Mouse (Mus musculus) megakaryocyte, adult 5-6 weeks (primary cell): ENCODE data around the gene Dpep1. TPM values are rescaled to one million over a fixed set of nuclear protein-coding genes. Genes with fewer than 3 reads are reported as not detected.

Experiments used
- ATAC-seq: 2 replicates; pipeline ENCODE4 v1.8.0; 2016; ENCODE audit warnings: mild to moderate bottlenecking, inconsistent platforms; ENCODE audit not compliant: poor library complexity, severe bottlenecking
- total RNA-seq, 2 experiments: library from RNA; stranded (forward) in 1 of 2; stranded (reverse) in 1 of 2; fragments of 153-499, 151-499 nt in 1 of 2; fragments of 221-1000, 200-1000 nt in 1 of 2; gene quantifications; 2 replicates each; pipeline versions ENCODE4 v1.2.3 to v1.2.4; 2015 to 2017

Gene Dpep1
- total RNA-seq, 2 experiments from 2014 or later, result 0.33 to 0.36 TPM

DNA sequence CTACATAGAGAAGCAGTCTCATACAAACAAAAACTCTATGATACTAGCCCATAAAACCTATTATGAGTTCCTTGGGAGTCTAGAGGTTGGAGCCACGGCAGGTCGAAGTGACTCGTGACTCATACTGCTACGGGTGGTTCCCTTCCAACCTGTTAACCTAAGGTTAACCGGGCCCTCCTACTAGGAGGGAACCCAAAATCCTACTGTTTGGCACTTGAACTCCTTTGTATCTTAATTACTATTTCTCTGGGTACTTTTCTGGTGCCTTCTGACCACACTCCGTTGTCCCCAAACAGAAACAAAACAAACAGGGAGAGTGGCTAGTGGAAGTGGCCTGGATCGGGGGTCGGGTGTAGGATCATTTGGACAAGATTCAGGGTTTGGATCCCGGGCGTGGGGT, 25.8 kb downstream of the Dpep1 start:
- no peak for ATAC-seq

DNA sequence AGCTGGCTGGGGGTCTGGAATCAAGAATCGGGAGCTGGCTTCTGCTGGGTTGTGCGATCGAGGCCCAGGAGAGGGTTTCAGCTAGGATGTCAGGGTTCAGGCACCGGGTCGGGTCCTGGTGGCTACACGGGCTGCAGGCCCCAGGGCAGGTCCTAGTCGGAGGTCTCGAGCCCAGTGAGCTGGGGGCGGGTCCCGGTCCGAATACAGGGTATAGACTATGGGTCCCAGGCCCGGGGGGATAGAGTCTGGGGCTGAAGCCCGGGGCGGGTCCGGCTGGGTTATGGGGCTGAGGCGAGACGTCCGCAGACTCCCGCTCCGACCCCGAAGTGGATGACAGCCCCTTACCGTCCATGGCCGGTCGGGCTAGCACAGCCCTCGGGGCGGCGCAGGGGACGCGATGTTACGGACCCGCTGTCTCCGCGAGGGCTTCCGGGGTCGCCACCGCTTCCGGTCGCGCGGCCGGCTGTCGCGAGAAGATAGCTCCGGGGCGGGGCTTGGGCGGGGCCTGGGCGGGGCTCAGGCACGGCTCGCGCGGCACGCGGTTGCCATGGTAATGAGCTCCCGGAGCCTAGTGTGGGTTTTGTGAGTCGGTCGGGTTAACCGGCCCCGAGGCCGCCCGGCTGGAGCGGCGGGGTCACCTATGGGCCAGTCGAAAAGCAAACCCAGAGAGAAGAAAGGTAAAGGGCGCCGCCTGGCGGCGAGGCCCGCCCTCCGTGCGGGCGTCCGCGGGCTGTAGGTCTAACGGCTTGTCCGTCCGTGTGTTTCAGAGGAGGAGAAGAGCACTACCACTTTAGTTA, 26.5 kb downstream of the Dpep1 start, which contains the start of the genes Chmp1a and Spata33:
TSS of gene Chmp1a (minus strand) at position 443 of the 797 bp plus-strand sequence.
TSS of gene Spata33 (plus strand) at position 512 of the 797 bp plus-strand sequence.
- peak; percentile 93 for ATAC-seq

DNA sequence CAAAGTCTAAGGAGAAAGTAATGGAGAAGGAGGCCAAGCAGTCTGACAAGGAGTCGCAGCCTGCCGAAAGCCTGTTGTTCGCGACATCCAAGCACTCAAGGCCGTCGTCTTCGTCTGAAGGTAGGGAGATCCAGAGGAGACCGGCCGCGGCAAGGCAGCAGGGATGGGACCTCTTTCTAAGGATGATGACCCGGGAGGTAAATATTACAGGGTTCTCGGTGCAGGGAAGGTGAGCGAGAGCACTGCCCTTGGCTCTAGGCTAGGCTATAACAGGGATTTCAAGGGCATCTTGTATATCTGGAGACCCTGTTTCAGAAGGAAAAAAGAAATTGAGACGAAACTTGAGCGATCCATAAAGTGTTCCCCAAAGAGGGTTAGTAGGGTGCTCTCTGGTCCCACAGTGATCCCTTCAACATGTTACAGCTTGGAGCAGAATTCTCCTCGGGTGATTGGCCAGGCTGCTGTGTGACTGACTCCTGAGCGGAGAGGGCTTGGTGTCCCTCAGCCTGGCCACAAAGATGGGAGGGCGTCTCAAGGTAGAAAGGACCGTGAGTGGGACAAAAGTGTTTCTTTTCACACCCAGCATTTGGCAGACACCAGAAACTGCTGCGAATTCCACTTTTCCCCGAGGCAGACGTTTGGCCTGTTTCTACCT, 27.2 kb downstream of the Dpep1 start:
- ATAC-seq, result 0 out of 2 replicates have a peak, but pooled peaks have one; percentile 14

DNA sequence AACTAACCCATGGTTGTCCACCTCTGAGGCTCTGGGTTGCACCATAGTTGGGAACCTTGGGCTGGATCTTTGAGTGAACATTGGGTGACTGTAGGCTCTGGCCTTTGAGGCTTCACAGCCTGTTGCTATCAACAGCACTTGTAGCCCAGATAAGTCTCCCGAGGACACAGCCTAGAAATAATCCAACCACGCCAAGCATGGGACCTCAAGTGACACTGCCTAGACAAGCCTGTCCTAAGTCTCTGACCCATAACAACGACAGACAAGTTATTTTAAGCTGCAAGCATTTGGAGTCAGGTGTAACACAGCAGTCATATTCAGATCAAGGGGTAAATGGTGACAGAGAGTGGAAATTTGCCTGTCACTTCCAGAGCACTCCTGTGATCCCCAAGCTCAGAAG, 29.4 kb downstream of the Dpep1 start:
- no peak for ATAC-seq

DNA sequence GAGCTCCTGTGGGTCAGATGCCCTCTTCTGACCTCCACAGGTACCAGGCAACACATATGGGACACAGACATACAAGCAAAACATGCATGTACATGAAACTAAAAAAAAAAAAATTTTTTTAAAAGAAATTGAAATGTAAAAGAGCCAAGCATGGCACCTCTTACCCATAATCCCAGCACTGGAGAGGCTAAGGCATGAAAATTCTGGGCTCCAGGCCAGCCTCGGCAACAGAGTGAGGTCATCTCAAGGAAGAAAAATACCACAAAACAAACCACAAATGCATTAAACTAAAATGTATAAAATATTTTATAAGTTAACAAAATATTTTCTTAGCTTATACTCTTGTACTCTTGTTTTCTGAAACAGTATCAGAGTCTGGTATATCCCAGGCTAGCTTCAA, 34.9 kb downstream of the Dpep1 start:
- ATAC-seq, result no peak

DNA sequence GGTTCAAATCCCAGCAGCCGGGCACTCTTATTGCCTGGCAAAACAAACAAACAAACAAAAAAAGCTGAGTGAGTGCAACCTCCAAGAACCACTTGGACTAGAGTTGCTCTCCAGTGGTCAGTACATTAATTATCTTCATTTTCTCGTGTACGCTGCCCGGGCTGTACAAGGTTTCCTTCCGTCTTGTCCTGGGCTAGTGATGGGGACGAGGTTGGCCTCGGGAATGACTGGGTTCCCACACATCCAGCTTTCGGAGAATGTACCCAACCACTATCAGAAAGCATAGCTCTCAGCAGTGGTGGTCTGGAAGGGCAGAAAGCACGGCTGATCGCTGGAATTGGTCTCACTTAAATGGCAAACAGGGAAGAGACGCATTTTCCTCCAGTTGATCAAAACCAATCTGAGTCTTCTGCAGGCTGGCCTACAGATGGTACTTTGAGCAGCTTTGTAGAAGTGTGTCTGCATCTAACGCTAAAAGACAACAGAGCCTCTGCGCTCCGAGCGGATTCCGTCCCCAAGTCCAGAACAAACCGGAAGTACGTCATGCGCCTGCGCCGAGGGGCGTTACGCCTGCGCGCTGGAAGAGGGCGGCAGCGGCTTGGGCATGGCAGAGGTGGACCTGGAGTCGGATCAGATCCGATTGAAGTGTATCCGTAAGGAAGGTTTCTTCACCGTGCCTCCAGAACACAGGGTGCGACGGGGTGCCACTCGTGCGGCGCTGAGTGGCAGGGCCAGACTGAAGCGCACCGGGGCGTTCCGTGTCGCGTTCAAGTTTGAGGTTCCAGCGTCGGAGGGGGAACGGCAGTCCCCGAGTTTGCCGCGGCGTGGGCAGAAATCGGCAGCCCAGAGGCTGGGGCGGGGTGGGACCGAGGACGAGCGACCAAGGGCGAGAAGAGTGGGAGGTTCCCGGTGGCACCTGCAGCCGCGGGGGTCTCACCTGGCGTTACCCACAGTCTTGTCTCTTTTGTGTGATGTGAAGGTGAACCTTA, 38.5 kb downstream of the Dpep1 start, which contains the start of gene Cdk10:
TSS of gene Cdk10 (plus strand) at position 565 of the 989 bp plus-strand sequence.
- ATAC-seq, result peak; percentile 99

DNA sequence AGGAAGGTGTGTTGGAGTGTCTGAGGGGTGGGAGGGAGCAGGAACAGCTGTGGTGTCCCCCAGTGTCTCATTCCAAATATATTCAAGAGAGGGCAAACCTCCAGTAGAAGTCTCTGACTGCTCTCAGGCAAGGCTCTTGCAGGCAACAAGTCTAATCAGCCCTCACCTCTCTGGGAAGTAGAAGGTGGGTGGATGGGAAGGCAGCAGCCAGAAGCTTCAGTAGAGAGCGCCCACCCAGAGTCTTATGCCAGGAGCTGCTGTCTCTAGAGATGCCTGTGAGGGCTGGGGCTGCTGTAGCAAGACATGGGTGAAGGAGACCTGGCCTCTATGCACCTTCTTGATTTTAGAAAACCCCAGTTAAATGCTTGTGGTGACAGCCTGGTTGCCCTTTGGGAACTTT, 42.4 kb downstream of the Dpep1 start:
- ATAC-seq, result no peak

DNA sequence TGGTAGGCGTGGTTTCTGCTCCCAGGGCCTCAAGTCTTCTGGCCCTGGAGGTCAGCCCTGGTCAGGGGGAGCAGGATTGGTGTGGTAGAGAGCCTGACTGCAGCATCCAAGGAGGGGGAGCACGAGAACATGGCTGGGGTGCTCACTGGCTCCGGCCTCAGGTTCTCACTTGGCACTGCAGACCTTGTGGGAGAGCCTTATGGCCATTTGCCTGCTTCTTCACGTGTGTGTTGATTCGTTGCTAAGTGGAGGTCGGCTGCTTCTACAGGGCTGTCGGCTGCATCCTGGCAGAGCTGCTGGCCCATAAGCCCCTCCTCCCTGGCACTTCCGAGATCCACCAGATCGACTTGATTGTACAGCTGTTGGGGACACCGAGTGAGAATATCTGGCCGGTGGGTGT, 44.3 kb downstream of the Dpep1 start:
- ATAC-seq, result peak; percentile 14; the same call in 1 of the 2 replicates

DNA sequence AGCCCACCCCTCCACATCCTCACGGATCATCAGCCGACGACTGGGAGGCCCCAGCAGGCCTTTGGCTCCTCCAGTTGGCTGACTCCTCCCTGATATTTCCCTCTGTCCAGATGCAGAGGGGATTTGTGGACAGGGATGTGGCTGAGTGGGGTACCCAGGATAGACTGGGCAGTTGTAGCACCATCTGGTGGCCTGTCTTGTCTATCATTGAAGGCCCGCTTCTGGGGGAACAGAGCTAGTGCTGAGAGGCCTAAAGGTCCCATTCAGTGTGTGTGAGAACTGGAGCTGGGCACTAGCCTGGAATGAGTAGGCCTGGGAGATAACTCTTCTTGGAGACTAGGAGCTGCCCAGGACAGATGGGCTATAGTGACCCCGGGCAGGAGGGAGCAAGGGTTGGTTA, 45.7 kb downstream of the Dpep1 start:
- ATAC-seq, result no peak

DNA sequence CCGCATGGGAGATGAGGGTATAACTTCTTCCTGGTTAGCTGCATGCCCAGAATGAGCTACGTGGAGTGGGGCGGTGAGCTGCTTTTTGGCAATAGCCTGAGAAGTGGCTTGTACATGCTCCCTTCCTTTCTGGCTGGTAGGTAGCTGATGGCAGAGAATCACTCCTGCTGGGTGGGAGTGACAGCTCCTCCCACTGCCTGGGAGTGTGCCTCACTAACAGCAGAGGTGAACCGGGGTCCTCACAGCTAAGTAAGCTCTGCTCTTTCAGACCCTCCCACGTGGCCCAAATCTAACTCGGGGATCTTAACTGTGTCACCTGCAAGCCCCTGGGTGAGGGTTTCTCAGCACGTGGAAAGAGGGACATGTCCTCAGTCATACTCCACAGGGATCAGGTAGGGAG, 46.5 kb downstream of the Dpep1 start:
- ATAC-seq, result no peak

DNA sequence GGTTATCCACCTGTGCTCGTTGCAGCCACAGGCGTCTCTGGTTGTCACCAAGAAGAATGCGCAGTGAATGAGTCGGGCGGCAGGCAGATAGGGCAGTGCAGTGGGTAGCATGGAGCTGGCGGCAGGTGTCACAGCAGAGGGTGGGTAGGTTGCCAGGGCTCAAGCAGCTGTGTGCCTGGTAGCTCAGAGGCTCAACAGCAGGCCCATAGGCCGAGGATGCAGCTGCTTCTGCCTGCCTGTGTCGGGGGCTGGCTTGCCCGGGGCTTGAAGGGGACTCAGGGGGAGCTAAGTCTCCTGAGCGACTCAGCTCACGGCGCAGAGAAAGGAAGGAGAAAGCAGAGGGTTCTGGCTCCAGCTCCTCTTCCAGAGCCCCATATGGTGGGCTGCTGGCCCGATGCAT, 47.3 kb downstream of the Dpep1 start:
- no peak for ATAC-seq

DNA sequence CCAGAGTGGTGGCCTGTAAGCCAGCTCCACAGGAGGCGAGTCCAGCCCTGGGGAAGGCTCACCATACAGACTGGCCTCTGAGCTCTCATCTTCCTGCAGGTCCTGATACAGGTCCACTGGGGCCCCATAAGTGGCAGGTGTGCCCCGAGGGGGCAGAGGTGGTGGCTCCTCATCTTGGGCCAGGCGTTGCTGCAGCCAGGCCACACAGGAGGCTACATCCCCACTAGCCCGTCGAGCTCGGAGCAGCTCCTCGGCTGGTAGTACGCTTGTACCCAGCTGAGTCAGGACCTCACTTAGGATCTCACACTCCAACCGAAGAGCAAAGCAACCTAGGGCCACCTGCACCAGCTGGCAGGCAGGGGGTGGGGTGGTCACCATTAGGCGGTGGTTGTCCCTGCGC, 47.7 kb downstream of the Dpep1 start:
- ATAC-seq, result no peak

DNA sequence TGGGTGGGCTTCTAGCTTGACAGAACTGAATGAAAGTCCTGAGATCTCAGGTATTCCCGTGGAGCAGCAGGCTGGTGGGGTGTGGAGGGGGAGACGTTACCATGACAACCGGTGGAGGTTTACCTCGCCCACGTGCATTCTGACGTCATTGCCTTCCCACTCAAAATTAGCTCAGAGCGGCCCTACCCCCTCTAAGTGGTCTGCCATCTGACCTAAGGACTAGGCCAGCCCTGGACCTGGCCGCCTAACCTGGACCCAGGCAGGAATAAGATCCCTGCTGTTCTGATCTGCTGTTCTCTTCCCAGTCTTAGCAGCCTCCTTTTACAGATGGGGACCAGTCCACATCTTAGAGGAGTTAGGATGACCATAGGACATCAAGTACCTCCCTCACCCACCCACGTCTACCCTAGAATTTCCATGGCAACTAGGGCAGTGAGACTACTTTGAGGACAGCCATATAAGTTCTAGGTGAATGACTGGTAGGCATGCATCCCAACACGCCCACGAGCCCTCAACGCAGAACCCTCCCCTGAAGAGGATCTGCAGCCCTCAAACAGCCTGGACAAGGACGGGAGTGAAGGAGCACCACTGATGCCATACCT, 49.0 kb downstream of the Dpep1 start:
- ATAC-seq, result no peak

DNA sequence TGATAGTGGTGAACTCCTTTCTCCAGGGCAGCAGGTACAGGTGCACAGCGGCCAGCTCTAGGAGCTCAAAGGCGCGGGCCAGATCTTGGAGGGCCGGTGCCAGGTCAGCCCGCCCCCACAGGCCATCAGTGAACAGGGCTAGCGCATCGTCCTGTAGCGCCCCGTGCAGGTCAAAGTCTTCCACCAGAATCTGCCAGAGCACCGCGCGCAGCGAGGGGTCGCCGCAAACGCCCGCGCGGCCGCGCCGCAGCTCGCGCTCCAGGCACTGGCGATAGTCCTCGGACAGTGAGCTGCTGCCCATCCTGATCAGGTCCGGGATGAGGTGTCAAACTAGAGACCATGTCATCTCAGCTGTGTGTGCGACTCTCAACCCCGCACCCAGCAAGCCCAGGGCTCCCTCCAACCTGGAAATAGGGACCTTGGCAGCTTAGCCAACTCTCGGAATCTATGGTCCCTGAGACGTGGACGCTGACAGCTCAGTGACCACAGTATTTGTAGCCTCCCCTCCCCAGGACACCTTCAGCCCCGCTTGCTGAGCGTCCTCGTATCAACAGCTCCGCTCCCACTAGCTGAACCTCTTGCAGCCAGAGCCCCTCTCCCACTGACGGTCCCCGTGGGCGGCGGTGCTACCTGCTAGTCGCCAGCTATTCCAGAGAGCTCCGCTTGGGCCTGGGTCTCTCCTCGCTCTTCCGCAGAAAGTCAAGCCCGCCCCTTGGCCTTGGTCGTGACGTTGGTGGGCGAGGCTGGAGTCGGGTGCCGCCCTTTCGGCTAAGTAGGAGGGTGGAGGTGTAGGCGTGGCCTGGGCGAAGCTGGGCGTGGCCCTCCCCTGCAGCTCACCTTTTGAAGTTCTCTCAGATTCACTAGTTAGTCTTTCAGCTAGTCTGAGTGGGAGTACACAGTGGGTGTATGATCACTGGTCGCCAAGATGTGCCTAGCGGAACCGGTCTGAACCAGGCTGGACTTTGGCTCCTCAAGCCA, 49.8 kb downstream of the Dpep1 start, which contains the start of gene Spata2l:
TSS of gene Spata2l (minus strand) at position 714 of the 978 bp plus-strand sequence.
- ATAC-seq, result peak; percentile 98

DNA sequence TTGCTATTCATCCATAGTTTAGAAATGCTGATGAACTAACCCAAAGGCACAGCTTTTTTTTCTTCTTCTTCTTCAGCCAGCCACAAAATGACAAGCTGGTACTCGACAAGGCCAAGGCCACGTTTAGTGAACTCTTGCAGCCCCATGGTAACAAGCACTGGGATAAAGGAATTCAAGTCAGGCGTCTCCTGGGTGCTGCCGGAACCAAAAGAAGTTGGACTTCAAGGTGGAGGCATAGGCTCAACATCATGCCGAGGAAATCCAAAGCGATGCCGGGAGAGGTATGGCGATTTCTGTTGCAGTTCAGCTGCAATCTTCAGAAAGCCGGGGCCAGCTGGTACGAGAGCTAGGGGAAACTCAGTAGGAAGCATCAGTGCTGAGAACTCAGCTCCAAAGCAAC, 53.4 kb downstream of the Dpep1 start:
- no peak for ATAC-seq

DNA sequence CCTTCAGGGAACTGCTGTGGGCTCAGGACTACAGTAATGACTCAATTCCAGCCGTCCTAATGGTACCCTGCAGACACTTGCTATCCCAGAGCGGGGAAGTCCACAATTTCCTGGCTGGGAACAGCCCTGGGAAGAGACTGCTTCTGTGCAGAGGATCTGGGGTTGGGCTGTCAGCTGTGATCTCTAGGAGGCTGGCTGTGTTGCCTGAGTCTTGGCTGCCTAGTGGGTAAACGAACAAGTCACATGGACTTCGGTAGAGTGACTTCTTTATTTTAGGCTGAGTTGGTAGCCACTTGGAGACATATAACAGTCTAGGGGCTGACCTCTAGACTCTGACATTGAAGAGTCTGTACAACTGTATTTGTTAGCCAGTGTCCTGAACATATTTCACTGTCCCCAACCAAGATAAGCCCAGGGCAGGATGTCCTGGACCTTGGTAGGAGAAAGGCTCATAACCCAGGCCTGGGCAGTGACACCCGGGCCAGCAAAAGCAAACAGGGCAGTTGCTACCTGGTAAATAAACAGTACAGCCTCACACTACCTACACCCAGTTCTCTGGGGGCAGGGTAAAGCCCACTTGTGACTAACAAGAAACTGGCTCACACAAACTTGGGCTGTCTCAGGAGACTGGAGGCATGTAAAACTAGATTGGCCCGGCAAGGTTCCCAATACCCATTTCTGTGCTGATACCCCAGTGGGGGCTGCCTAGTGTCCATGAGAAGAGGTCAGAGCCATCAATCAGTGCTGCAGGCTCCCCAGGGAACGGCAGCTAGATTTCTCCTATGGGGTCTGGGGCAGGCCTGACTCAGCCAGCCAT, 56.3 kb downstream of the Dpep1 start:
- no peak for ATAC-seq

DNA sequence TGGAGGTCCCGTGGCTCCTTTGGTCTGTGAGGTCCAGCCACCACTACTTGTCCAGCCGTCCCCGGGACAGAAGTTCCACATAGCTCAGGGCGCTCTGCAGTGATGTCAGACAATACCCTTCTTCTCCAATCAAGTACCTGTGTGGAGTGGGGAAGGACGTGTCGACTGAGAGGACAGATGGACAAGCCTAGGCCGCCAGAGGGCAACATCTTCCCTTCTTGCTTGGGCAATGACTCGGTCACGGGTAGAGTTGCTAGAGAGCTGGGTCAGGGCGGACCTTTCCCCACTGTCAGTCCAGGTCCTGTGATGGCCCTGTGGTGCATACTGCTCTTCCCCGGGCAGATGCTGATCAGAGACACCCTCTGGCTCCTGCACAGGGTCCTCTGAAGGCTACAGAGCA, 57.0 kb downstream of the Dpep1 start:
- ATAC-seq, result peak; percentile 60

DNA sequence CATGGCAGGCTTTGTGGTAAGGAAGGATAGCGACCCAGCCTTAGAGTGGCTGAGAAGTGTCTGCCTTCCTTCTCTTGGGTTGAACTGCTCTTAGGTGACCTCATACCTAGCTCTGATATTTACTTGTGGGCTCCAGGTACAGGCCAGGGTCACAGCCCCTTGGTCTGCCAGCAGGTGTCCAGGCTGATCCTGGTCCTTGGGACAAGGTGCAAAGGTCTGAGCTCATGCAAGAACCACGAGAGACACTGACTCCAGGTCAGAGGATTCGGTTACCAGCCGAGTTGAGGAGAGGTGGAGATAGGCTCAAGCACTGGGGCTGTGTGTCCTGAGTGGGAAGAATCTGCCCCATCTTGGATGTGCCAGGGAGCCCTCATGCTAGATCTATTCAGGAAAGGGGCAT, 58.3 kb downstream of the Dpep1 start:
- no peak for ATAC-seq
